Mouse (Mus musculus): Measurements from ENCODE around the gene BC037034.

Gene BC037034

GRCm38 (mm10) chr5:138263260-138264206 lies at the start of gene BC037034:
TSS of gene BC037034 (minus strand) at chr5:138264033.
- peak; percentile 83 to 87 for DNase-seq (ENCODE audit: low spot score in 2 of 2)

GRCm38 (mm10) chr5:138312795-138313194 lies 49.0 kb upstream of the BC037034 start:
- no peak for DNase-seq (ENCODE audit: low spot score in 2 of 2)

DNA sequence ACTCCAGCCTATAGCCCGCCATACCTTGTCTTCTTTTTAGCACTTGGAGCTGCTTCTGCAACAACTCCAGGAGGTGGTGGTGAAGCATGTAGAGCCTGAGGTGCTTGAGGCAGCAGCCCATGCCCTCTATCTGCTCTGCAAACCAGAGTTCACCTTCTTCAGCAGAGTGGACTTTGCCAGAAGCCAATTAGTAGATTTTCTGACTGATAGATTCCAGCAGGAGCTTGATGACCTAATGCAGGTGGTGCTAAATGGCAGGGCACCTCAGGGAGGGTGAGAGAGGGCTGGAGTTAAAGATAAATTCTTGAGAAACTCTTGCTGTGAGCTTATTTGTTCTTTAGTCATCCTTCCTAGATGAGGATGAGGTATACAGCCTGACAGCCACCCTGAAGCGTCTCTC lies 35.8 kb upstream of the BC037034 start:
- DNase-seq (ENCODE audit: low spot score in 2 of 2) = no peak

DNA sequence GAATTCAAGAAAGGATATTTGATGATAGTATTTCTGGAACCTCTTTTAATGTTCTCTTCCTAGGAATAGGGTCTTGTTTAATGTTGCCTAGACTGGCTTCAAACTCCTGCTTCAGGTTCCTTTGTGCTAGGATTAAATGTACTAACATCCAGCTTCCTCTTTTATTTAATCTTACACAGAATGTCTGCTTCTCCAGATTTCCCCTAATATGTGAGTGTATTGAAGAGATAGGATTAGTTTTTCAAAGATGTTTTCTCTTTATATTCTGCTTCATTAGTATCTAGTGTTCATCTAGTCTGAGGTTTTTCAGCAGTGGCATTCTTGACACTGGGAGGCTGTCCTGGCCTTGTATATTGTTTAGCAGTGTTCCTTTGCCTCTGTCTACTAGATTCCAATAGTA lies 30.3 kb upstream of the BC037034 start:
- no peak for DNase-seq (ENCODE audit: low spot score in 2 of 2)

DNA sequence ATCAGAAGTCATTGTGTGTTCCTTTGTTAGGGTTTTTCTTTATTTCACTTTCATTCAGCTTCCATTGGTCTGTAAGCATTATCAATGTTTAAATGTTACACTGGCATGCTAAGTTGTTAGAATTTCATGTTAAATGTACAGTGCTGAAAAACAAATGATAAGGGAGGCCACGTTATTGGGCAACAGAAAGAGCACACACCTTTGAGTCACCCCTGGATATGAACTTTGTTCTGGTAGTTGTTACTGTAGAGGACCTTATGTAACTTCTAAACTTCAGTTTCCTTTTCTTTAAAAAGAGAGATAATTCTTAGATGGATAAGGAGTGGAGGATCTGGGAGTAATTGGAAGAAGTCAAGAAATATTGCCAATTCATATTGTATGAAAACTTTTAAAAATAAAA lies 27.8 kb upstream of the BC037034 start:
- no peak for DNase-seq (ENCODE audit: low spot score in 2 of 2)

- no peak for DNase-seq (ENCODE audit: low spot score in 2 of 2)
Measured at GRCm38 (mm10) chr5:138287861-138288260, 24.0 kb upstream of the BC037034 start.

DNA sequence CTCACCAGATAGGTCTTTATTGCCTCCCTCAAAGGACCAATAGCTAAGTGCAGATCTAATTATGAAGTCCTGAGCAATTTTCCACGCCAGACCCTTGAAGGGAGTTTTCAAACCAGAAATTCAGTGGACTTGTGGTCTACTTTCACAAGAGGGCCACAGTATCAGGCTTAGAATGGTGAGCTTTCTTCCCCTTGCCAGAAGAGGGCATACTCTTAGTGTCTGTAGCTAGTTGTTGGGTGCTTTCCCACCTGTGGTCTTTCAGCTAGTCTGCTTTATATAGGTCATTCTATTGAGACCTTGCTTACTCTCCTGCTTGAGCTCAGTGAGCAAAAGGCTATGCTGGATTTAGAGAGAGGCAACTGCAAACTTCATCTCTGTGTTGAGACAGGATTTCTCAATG lies 19.7 kb upstream of the BC037034 start:
- no peak for DNase-seq (ENCODE audit: low spot score in 2 of 2)

DNA sequence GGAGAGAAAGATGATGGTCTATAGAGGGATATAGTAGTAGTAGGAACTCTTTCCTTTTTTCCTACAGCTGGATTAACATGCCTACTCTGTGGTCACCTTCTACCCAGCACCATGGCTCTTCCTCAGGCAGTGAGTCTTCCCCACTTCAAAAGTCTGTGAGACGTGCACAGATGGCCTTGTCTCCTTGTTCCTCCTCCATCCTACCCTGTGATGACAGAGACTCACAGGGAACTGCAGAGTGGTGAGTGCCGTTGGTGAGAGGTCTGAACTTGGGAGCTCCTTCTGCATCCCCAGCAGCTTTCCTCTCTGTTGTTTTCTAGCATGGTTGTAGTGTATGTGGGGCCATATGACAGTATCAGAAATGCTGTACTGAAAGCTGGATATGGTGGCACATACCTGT lies 18.0 kb upstream of the BC037034 start:
- no peak for DNase-seq (ENCODE audit: low spot score in 2 of 2)

DNA sequence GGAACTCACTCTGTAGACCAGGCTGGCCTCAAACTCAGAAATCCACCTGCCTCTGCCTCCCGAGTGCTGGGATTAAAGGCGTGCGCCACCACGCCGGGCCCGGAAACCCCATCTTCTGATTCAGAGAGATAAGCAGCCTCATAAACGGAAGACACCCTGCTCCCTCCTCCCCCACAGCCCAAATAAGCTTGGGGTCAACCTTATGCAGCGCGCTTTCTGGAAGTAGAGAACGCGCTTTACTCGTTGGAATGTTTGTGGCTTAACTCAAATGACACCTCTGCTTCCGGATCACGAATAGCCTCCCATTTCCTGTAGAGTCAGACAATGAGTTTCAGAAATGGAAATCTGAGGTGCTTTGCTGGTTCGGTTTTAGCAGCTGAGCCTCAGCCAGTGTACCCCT lies 17.0 kb upstream of the BC037034 start:
- DNase-seq (ENCODE audit: low spot score in 2 of 2) = no peak

- no peak for DNase-seq (ENCODE audit: low spot score in 2 of 2)
Measured at GRCm38 (mm10) chr5:138280425-138280768, 16.6 kb upstream of the BC037034 start.

GRCm38 (mm10) chr5:138279585-138280424 lies 16.0 kb upstream of the BC037034 start, which contains the start of the genes Gm43720, Gpc2 and Stag3:
TSS of gene Gm43720 (minus strand) at chr5:138279958.
TSS of gene Gpc2 (minus strand) at chr5:138280005.
TSS of gene Stag3 (plus strand) at chr5:138280240.
- DNase-seq (ENCODE audit: low spot score in 2 of 2) = peak; percentile 64 to 65

DNA sequence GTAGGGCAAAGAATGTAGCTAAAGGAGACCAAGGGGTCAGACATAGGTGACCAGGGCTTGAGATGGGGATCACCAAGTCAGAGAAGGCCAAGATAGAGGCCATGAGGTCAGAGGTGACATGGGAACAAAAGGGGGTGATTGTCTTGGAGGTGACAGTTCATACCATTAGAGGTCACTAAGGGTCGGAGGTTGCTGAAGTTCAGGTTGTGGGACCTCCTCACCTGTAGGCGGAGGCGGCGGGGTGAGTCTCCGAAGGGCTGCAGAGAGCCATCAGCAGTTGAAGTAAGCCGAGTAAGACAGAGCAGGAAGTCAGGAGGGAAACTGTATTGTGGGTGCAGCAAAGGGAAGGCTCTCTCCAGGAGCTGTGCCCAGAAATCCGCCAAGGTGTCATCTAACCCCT lies 14.2 kb upstream of the BC037034 start:
- DNase-seq (ENCODE audit: low spot score in 2 of 2) = no peak

DNA sequence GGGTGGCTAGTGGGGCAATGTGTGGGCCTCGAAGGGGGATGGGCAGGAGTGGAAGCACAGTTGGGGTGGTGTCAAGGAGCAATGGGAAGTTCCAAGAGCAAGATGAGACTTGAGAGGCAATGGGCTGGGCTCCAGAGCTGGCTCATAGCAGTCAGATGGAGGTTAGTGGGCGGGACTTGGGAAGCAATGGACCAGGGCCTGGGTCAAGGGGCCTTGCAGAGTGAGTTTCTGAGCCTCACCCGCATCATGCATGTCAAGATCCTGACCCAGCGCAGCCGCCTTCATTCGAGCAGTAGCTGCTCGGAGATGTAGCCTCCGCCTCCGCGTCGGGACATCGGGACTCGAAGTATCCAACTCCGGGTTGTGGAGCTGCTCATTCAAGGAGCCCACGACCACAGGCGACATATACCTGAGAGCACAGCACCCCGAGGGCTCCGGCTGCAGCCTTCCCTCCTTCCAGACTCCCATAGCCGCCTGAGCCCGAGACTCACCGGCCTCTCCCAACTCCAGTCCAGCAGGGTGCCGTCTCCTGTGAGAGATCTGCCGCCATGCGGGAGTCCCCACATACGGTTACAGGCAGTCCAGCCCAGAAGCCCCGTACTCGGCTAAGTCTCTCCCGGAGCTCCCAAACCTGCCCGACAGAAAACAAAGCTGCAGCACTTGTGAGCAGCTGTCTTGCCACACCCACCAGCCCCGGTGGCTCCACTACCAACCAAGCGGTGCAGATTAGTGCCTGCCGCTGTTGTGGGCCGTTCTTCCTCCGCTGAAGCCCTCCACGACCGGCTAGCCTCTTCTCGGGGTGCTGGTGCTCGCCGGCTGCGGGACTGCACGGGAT lies 11.6 kb upstream of the BC037034 start:
- DNase-seq (ENCODE audit: low spot score in 2 of 2) = no peak

GRCm38 (mm10) chr5:138274186-138274585 lies 10.4 kb upstream of the BC037034 start:
- DNase-seq (ENCODE audit: low spot score in 2 of 2) = no peak

- DNase-seq (ENCODE audit: low spot score in 2 of 2) = no peak
Measured at GRCm38 (mm10) chr5:138272409-138272923, 8.6 kb upstream of the BC037034 start, which contains the start of gene Gal3st4. TSS of gene Gal3st4 (minus strand) at chr5:138272840.

- no peak for DNase-seq (ENCODE audit: low spot score in 2 of 2)
Measured at GRCm38 (mm10) chr5:138271232-138271631, 7.4 kb upstream of the BC037034 start.

- DNase-seq (ENCODE audit: low spot score in 2 of 2) = no peak
Measured at GRCm38 (mm10) chr5:138268980-138269379, 5.1 kb upstream of the BC037034 start.

GRCm38 (mm10) chr5:138267114-138267513 lies 3.3 kb upstream of the BC037034 start:
- DNase-seq (ENCODE audit: low spot score in 2 of 2) = no peak

GRCm38 (mm10) chr5:138265712-138266111 lies 1.9 kb upstream of the BC037034 start:
- DNase-seq (ENCODE audit: low spot score in 2 of 2) = no peak

- DNase-seq (ENCODE audit: low spot score in 2 of 2) = no peak
Measured at GRCm38 (mm10) chr5:138264207-138264578, 360 bp upstream of the BC037034 start.

- DNase-seq (ENCODE audit: low spot score in 2 of 2) = no peak
Measured at GRCm38 (mm10) chr5:138262582-138263240, 1.1 kb downstream of the BC037034 start.
